Mouse (Mus musculus): ENCODE results near the gene Lrrc59.

The Lrrc59 gene

GRCm38 (mm10) chr11:94629199-94629883 lies at the start of gene Lrrc59:
Gene Lrrc59, plus strand, starts transcription at chr11:94629767.
- peak; percentile 91 to 95 for DNase-seq

- DNase-seq, result no peak
These were observed 49.3 kb upstream of the Lrrc59 start for GRCm38 (mm10) chr11:94580111-94580740.

- DNase-seq, result no peak
These were observed 44.5 kb upstream of the Lrrc59 start for GRCm38 (mm10) chr11:94585091-94585490.

DNA sequence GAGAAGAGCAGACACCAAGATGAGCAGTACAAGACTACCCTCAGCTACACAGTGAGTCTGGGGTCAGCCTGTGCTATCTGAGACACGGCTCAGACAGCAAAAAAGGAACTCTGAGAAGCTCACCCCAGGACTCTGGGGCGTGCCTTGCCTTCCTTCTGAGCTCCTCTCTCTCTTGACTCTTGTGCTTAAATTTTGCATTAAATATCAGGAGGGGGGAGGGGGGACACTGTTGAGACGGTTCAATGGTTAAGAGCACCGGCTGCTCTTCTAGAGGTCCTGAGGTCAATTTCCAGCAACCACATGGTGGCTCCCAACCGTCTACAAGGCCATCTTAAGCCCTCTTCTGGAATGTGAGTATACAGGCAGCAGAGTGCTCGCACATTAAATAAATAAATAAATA lies 42.1 kb upstream of the Lrrc59 start:
- DNase-seq, result no peak

DNA sequence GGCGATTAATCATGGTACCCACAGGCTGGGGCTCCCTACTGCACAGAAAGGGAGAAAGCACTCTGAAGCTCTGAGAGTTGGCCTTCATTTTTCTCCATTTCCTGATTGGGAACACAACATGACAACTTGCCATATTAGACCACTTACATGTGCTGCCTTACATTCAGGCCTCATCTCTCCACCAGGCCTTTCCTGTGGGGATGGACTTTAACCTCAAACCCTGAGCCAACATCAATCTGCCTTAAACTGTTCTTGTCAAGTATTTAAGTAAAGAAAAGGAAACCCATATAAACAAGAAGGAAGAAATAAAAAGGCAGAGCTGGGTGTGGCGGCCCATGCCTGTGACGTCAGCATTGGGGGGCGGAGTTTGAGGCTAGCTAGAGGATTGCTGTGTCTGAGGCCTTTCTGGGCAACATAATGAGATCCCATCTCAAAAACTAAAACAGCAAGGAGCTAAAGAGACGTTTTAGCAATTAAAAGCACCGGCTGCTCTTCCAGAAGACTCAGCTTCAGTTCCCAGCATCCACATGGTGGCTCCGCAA lies 33.2 kb upstream of the Lrrc59 start:
- DNase-seq, result peak; percentile 42 to 64

GRCm38 (mm10) chr11:94597319-94597718 lies 32.2 kb upstream of the Lrrc59 start:
- DNase-seq, result no peak

DNA sequence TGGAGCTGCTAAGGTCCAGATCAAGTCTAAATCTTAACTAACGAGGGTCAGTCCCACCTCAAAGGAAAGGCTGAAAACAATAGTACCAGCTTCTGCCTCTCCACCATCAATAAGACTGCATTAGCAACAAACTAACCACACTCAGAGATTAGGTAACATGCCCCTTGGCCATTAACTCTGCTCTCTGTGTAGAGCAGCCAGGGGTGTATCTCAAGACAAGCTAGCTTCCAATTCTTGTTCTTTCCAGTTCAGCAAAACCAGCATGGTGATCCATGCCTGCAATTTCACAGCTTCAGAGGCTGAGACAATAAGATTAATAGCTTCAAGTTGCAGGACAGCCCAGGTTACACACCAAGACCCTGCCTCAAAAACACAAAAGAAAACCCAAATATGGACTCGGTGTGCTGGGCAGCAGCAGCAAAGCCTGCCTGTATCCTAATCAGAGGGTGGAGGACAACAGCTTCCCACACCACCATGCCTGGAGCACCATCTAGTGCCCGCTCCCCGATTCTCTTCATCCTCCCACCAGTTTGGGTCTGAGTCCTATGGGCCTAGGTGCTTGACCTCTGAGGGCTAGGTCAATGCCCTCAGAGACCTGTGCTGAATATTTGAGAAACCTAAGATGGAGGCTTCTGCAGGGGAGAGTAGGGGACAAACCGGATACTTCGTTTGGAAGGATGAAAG lies 31.0 kb upstream of the Lrrc59 start:
- no peak for DNase-seq

DNA sequence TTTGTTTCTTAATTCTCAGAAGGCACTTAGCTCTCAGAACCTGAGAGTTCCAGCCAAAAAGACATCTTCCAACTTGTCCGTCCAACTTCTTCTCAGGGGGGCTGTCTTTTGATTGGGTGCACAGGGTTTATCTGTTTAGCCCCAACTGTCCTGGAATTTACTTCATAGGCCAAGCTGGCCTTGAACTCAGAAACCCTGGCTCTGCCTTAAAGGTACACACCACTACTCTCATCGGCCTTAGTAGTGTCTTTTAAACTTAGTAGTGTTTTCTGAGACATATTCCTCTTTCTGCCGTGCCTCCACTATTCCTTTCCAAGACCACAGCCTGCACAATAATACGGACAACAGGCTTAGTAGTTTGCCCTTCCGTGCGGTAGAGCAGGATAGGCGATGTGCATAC lies 29.1 kb upstream of the Lrrc59 start:
- no peak for DNase-seq

- DNase-seq, result peak; percentile 87 to 88
These were observed 28.0 kb upstream of the Lrrc59 start, which contains the start of gene Acsf2 for GRCm38 (mm10) chr11:94601321-94602281. Gene Acsf2, minus strand, starts transcription at chr11:94601871.

GRCm38 (mm10) chr11:94602356-94602955 lies 27.1 kb upstream of the Lrrc59 start:
- no peak for DNase-seq

DNA sequence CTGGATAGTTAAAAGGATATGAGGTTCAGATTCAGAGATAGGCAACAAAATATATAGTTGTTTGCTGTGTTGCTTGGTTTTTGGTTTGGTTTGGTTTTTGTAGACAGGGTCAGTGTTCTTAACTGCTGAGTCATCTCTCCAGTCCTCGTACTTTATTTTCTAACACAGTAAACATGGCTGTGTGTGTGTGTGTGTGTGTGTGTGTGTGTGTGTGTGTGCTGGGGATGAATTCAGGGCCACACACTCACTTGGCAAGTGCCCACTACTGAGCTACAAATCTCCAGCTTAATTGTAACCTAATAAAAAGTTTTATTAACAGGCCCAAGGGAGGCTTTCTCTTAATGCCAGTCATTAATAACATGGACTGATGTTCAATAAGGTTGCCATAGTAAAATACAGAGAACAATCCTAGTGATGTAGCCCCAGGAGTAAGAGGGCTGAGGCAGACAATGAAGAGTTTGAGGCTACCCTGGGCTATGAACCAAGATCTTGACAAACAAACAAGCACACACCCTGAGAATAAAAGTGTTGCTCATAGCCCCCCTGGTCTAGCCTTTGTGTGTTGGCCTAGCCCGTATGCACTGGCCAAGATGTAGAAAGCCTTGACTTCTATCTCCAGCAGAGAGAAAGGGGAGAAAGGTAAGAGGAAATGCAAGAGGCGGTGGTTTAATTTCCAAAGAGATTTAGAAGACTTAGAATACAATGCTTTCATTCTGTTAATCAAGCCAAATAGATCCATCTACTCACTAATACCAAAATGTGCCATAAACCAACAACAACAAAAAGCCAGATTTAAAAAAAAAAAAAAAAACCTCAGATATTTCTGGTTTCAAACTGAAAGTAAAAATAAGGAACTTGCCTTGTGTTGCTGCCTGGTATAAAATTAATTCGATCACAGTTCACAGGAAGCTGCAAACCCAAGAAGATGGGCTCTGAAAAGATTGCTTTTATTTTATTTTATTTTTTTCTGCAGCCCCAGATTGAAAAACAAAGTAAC lies 18.5 kb upstream of the Lrrc59 start:
- no peak for DNase-seq

- no peak for DNase-seq
These were observed 15.0 kb upstream of the Lrrc59 start for GRCm38 (mm10) chr11:94614603-94615002.

DNA sequence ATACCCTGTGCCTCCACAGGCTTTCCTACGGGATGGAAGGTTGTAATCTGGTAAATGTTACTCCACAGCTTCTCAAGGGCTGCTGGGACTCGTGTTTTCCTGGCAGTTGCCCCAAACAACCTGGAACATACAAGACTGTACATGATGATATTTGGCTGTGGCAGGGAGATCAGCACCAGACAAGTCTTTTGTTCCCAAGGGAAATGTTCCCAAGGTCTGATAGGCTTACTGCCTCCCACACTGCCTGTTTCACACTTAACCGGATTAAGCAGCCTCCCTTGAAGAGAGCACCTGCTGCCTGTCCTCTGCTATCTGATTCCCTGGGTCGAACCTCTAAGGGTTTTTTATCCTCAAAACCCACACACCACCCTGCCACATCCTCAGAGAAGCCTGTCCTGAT lies 14.1 kb upstream of the Lrrc59 start:
- no peak for DNase-seq

GRCm38 (mm10) chr11:94617646-94618045 lies 11.9 kb upstream of the Lrrc59 start:
- DNase-seq, result no peak

- no peak for DNase-seq
These were observed 8.7 kb upstream of the Lrrc59 start for GRCm38 (mm10) chr11:94620766-94621457.

DNA sequence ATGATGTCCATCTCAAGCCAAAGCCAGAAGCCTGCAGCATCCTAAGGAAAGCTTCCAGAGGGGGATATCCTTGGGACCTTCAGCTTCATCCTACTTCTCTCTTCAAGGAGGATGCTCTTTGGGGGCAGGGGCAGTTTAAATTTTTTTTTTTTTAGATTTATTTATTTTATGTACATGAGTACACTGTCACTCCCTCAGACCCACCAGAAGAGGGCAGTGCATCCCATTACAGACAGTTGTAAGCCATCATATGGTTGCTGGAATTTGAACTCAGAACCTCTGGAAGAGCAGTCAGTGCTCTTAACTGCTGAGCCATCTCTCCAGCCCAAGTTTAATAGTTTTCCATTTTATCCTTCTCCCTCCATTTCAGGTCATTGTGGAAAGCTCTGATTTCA lies 8.1 kb upstream of the Lrrc59 start:
- no peak for DNase-seq

- DNase-seq, result no peak
These were observed 7.4 kb upstream of the Lrrc59 start for GRCm38 (mm10) chr11:94622162-94622561.

DNA sequence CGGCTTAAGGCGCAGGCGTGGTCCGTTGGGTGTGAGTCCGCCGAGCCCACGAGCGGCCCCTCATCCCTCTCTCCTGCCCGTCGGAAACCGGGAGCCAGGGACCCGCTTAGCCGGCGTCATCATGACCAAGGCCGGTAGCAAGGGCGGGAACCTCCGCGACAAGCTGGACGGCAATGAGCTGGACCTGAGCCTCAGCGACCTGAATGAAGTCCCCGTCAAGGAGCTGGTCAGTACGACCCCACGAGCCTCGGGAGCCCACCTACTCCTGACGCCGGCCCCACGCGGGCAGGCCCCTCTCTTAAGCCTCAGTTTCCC lies 274 bp downstream of the Lrrc59 start:
- DNase-seq, result no peak

DNA sequence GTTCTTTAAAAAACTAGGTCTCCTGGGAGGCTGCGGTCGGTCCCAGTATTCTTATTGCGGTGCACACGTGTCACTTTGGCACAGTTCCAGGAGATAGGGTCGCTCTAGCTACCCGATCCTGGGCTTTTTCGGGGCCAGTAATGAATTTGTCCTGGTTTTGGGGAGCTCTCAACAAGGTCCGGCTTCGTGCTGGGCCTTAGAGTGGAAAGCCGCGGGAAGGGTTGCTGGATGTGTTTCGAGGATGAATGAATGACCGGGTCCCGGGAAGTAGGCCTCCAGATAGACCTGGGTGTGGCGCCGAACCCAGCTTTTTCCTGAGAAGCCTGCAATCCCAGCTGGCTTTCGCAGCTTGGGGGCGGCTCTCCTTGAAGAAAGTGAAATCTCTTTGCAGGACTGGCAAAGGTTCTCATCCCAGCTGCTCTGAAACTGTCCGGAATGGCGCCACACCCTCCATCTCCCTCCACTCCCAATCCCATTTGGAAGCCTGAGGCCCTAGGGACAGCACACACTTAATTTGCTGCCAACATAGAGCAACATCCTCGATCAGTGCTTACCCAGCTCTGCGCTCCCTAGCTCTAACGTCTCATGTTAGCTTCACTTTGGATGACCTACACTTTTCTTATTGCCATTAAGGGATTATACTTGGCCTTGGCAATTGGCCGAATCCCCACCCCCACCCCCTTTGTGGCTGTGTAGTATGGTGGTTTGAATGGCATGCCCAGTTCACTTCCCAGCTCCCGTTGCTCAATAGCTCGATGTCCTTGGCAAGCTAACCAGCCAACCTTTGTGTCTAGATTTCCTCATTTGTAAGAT lies 838 bp downstream of the Lrrc59 start:
- peak in 1 of 2 experiments; percentile 9 for DNase-seq
